Mouse (Mus musculus) hematopoietic stem cell, adult 5-6 weeks (primary cell): Measurements from ENCODE around the gene Trhde. TPM values are rescaled to one million over a fixed set of nuclear protein-coding genes. Genes with fewer than 3 reads are reported as not detected.

Experiments
- ATAC-seq, 2 experiments: fragments of 125-278 bp in 1 of 2; replicated peaks in 1 of 2; 2 replicates each; pipeline ENCODE4 v1.8.0; 2016 to 2017; ENCODE audit warnings: inconsistent platforms in 2 of 2, mild to moderate bottlenecking in 2 of 2, moderate number of reproducible peaks in 2 of 2, low read depth in 1 of 2, moderate TSS enrichment in 1 of 2; ENCODE audit not compliant: low FRiP score in 2 of 2, poor library complexity in 2 of 2, severe bottlenecking in 2 of 2, insufficient read depth in 1 of 2, low TSS enrichment in 1 of 2
- total RNA-seq: library from RNA; stranded (forward); fragments of 172-1452, 232-1000 nt; gene quantifications from 2 replicates; pipeline ENCODE4 v1.2.3, GENCODE M21; 2017

Gene Trhde
- not detected in 2 replicates for total RNA-seq

- no peak for ATAC-seq
These were observed at the start of gene Trhde for GRCm38 (mm10) chr10:114802161-114802651. Trhde (minus strand) TSS chr10:114802307.

GRCm38 (mm10) chr10:114841966-114842365, 39.9 kb upstream of the Trhde start:
- no peak for ATAC-seq

- ATAC-seq: no peak
These were observed 39.3 kb upstream of the Trhde start for GRCm38 (mm10) chr10:114841440-114841839.

DNA sequence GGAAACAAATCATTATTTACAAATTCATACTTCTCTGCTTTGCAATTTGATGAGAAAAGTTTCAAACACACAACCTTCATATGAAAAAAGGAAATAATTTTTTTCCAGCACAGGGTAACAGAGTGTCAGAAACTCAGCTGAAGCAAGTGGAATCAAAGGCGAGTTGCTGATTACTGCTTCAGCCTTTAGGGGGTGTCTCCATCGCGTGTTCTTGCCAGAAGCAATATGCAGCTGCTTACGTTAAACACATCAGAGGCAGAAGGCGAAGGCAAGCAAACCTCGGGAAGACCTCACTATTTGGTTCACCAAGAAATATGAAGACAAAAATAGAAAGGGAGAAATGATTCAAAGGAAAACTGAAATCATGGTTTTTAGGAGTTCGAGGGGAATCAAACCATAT, 29.2 kb upstream of the Trhde start:
- ATAC-seq: no peak

- ATAC-seq: no peak
These were observed 6.7 kb upstream of the Trhde start for GRCm38 (mm10) chr10:114808799-114809198.

DNA sequence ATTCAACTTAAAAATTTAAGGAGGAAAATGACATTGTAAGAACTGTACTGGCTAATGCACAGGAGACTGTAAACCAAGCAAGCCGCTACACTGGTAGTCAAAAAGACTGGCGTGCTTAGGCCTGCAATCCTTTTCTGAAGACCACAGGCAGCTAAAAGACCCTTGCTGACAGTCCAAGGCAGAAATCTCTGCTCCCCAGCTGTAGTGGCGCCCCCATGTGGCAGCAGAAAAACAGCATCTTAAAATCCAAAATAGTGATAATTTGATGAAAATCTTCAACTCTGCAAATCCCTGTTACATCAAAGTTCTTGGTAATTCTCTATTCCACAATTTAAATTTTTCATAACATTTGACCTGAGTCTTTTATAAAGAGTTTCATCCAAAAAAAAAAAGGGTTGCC, 3.8 kb upstream of the Trhde start:
- no peak for ATAC-seq

- ATAC-seq: no peak
These were observed 498 bp downstream of the Trhde start for GRCm38 (mm10) chr10:114801457-114802160.

GRCm38 (mm10) chr10:114800331-114801304, 1.5 kb downstream of the Trhde start:
- no peak for ATAC-seq

DNA sequence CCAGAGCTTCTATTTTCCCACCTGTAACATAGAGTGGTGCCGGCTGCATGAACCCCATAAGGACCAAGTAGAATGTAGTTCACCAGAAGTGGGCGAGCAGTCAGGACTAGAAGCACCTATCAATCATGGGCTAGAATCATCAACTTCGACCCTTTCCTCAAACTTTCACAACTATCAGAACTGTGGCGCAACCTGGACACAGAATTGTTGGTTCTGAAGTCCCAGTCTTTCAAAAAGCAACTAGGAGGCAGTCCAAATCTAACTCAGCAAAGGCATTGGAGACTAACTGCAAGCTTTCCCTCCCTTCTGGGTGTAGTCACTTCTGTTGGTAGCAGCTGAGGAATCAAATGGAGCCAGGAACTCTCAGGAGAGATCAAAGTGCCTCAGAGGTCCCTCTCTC, 2.6 kb downstream of the Trhde start:
- ATAC-seq: no peak

DNA sequence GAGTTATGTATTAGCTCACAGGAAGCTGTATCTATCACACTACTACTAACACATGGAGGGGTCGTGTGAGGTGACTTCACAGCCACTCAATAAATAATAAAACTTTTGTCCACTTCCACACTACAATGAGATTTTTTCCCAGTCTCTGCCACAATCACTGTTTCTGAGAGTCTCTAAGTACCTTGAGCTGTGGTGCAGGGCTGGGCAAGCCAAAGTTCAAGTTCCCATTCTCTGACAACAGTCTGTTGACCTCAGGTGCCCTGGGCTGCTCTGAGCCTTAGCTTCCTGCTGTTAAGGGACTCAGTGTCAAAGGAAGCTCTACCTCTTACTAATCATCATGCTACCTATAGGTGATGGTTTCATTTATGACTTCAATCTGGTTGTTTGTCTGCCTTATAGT, 3.3 kb downstream of the Trhde start:
- ATAC-seq: no peak

DNA sequence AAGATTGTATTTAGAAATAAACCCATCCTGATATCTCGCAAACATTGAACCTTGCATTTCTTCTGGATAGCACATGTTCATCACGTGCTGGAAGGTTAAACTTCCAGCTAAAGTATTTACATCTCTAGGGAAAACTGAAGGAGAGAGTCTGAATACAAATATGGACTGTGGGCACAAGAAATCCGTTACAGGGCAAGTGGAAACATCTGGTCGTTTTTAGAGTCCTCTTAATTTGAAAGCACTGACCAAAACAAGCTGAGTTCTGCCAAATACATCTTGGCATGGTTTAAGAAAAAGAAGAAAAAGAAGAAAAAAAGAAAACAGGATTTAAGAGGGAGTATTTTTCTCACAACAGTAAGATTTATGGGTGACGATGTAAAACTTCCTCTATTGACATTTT, 3.9 kb downstream of the Trhde start:
- ATAC-seq: no peak

GRCm38 (mm10) chr10:114797664-114798063, 4.4 kb downstream of the Trhde start:
- no peak for ATAC-seq

DNA sequence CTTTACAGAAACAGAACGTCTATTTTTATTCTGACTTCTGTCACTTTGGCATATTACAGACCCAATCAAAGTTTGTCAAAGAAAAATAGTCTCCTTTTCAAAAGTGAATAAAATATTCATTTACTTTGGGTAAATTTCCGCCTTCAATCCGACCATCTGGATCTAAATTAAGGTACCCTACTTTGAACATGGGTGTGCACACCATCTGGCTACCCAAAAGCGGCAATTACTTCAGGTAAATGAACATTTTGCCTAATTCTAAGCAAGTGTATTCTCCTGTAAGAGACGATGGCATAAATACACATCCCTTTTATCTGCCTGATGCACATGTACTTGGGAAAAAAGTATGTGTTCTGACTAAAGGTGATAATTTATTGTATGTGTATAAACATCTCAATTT, 5.2 kb downstream of the Trhde start:
- no peak for ATAC-seq

GRCm38 (mm10) chr10:114794214-114794613, 7.9 kb downstream of the Trhde start:
- no peak for ATAC-seq

DNA sequence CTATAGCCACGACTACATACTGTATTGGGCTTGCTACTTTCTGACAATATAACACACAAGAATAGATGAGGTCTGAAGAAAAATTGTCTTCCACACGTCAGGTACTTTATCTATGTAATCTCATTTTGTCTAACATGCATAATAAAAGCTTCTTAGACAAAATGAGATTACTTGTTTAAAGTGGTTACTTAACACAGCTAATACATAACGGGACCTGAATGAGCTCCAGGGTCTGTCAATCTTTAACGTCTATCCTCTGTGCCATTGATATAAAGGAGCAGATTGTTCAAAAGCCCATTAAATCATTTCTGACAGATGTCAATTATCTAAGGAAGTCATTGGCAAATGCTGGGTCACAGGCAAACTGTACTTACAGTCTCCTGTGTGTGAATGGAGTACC, 36.2 kb downstream of the Trhde start:
- no peak for ATAC-seq

DNA sequence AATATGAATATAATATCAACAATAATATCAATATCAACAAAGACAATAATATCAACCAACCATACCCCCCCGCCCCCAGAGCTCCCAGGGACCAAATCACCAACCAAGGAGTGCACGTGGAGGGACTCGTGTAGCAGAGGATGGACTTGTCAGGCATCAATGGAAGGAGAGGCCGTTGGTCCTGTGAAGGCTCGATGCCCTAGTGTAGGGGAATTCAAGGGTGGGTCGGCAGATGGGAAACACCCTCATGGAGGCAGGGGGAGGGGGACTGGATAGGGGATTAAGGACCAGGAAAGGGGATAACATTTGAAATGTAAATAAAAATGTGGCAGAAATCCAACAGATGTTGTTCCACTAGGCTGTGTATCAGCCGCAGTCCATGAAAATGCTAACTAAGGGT, 40.0 kb downstream of the Trhde start:
- no peak for ATAC-seq

DNA sequence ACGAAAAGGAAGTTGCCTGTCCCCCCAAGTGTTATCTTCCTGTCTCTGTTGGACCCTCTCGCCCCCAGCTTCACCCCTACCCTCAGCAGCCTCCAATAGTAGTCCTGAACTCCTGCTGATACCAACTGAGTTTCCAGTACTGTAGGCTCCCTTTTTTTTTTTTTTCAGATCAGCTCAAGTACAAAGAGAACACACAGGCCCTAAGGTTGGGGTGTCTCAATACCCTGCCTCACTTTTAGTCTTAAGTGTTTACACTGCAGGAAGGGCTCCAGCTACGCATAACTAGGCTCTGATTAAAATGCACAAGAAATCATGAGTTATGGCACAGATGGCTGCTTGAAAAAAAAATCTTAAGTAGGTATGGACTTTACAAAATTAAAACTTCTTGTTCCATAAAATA, 42.9 kb downstream of the Trhde start:
- ATAC-seq: no peak

DNA sequence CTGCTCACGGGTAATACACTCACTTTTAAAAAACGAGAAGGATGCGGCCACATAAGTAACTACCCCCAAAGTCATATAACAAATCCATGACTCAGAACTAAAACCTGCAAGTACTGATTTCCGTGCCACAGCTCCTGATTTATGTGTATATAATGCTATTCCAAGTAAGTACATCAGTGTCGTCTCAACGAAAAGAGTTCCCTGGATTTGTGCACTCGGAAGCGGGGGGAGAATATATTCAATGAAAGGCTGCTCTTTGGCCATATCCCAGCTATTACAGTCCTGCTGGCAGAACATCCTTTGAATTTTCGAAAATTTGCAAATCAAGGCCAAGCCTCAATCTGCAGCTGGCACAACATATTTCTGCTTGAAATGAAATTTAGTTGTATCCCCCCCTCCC, 43.5 kb downstream of the Trhde start:
- no peak for ATAC-seq
